Mouse (Mus musculus) thymus, adult 18-20 months (tissue): Measurements from ENCODE around the gene Abhd17b.

Experiments used
- DNase-seq, 2 experiments: peaks; one replicate each; pipeline ENCODE4 v3.0.0; 2022; ENCODE audit warnings: mixed read lengths in 2 of 2

Abhd17b gene

GRCm38 (mm10) chr19:21733176-21733575, 80.2 kb downstream of the Abhd17b start:
- no peak for DNase-seq

GRCm38 (mm10) chr19:21734112-21734511, 81.1 kb downstream of the Abhd17b start:
- no peak for DNase-seq
